Mouse (Mus musculus) monocyte, adult 2 months (primary cell): ENCODE measurements around the gene Ldlrad1.

Experiments
- DNase-seq, 2 experiments: peaks; one replicate each; pipeline ENCODE4 v3.0.0; 2022; ENCODE audit warnings: low spot score in 2 of 2, low read depth in 1 of 2

The Ldlrad1 gene

GRCm38 (mm10) chr4:107260001-107260400, 51.0 kb downstream of the Ldlrad1 start:
- no peak for DNase-seq
